Comparison of ENCODE assay signal across 16 mouse cellular contexts in the genomic region with DNA sequence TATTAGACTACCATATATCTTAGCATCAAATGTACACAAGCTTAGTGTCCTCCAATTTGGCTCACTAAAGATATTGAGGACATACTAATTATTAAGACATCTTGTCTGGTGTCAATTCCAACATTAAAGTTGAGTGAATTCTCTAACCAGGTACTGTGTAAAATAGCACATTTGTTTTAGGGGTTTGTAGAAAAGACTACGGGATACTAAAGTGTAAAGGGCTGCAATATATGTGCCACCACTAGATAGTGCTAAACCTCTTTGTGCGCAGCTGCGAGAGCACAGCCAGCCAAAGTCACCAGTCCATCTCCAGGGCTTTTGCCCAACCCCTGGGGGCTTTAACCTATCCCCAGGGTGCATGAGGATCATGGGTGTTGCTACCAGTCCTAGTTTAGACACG. TPM values are rescaled to one million over a fixed set of nuclear protein-coding genes. Genes with fewer than 3 reads are reported as not detected.
"Had no signal": no experiment of that assay in that cellular context is flagged by ENCODE, and none has a peak within 500 bp of the region (broad histone marks: within the 10 kb centered on the region; RNA-seq: fewer than 3 reads in every experiment).

No protein-coding gene starts in this region.

RNA-seq across cellular contexts. Expression of gene Dydc2, which starts 15.8 kb away (rescaled TPM):
- total RNA-seq: liver, adult 2 months; megakaryocyte-erythroid progenitor cell, adult 5-6 weeks had no signal
- polyA plus RNA-seq: intestine, embryonic 16.5 days; kidney, embryonic 16.5 days; limb, embryonic 13.5 days; liver, adult 2 months; liver, embryonic 14.5 days; stomach, embryonic 14.5 days; thymus, adult 2 months; urinary bladder, adult 2 months had no signal

RNA-seq across cellular contexts. Expression of gene Dydc1, which starts 19.5 kb away (rescaled TPM):
- total RNA-seq: layer of hippocampus, adult 18-20 months; layer of hippocampus, postnatal 10 days; left cerebral cortex, postnatal 10 days; left cerebral cortex, postnatal 4 days; liver, adult 2 months; megakaryocyte-erythroid progenitor cell, adult 5-6 weeks had no signal
- polyA plus RNA-seq: intestine, embryonic 16.5 days; kidney, embryonic 16.5 days; limb, embryonic 13.5 days; liver, adult 2 months; midbrain, embryonic 12.5 days; midbrain, embryonic 16.5 days; neural tube, embryonic 11.5 days; stomach, embryonic 14.5 days; urinary bladder, adult 2 months had no signal

RNA-seq across cellular contexts. Expression of gene Mat1a, which starts 51.6 kb away (rescaled TPM):
- total RNA-seq: layer of hippocampus, adult 18-20 months; layer of hippocampus, postnatal 10 days; left cerebral cortex, postnatal 10 days; left cerebral cortex, postnatal 4 days; megakaryocyte-erythroid progenitor cell, adult 5-6 weeks had no signal
- polyA plus RNA-seq: limb, embryonic 13.5 days; midbrain, embryonic 12.5 days; midbrain, embryonic 16.5 days; neural tube, embryonic 11.5 days; stomach, embryonic 14.5 days; urinary bladder, adult 2 months had no signal
